Mouse (Mus musculus): Measurements from ENCODE around the gene Olfr493.

- TF ChIP-seq CTCF (IDR thresholded peaks at IDR 0.05; ENCODE audit: low read depth) (no peak), EP300 (IDR thresholded peaks at IDR 0.05; ENCODE audit: low read depth) (no peak)
Observed at GRCm38 (mm10) chr7:108365035-108365434, 18.3 kb upstream of the Olfr493 start, which contains the start of gene Olfr494.

Measured in liver, postnatal 0 days (tissue).